Mouse (Mus musculus) lung, postnatal 0 days (tissue): Measurements from ENCODE around the gene Cryge. TPM values are rescaled to one million over a fixed set of nuclear protein-coding genes. Genes with fewer than 3 reads are reported as not detected.

ENCODE experiments used
- ATAC-seq: fragments of 200-750 bp; cut with Nextera tagmentation; 2 replicates; pipeline ENCODE4 v1.8.0; 2017; ENCODE audit warnings: moderate library complexity
- DNase-seq: peaks from one replicate; pipeline ENCODE4 v3.0.0-alpha.2; 2016; ENCODE audit warnings: low spot score
- H3K27ac ChIP-seq: fragments of 300-500 bp; sonication (generic); 2 replicates; pipeline ENCODE4 v1.5.1; 2014; ENCODE audit warnings: antibody characterized with exemption, mild to moderate bottlenecking, low read length, mixed read lengths
- H3K27me3 ChIP-seq: fragments of 300-500 bp; sonication (generic); replicated peaks from 2 replicates; pipeline ENCODE4 v1.6.1; 2014; ENCODE audit warnings: low read length, mixed read lengths; ENCODE audit not compliant: insufficient read depth
- H3K36me3 ChIP-seq: fragments of 300-500 bp; sonication (generic); 2 replicates; pipeline ENCODE4 v1.6.1; 2014; ENCODE audit warnings: low read length, mixed read lengths; ENCODE audit not compliant: insufficient read depth
- H3K4me1 ChIP-seq: fragments of 300-500 bp; sonication (generic); 2 replicates; pipeline ENCODE4 v1.6.1; 2014; ENCODE audit warnings: antibody characterized with exemption, low read depth, low read length, mixed read lengths; ENCODE audit not compliant: insufficient read depth
- H3K4me2 ChIP-seq: fragments of 300-500 bp; sonication (generic); replicated peaks from 2 replicates; pipeline ENCODE4 v1.6.1; 2014; ENCODE audit warnings: low read depth, mild to moderate bottlenecking, low read length, moderate library complexity, mixed read lengths
- H3K4me3 ChIP-seq: fragments of 300-500 bp; sonication (generic); 2 replicates; pipeline ENCODE4 v1.5.1; 2014; ENCODE audit warnings: low read depth, low read length
- H3K9ac ChIP-seq: fragments of 300-500 bp; sonication (generic); replicated peaks from 2 replicates; pipeline ENCODE4 v1.6.1; 2014; ENCODE audit warnings: low read depth, mild to moderate bottlenecking
- H3K9me3 ChIP-seq: fragments of 300-500 bp; sonication (generic); 2 replicates; pipeline ENCODE4 v1.6.1; 2016; ENCODE audit warnings: low read length, mixed read lengths
- CTCF ChIP-seq: IDR thresholded peaks from 2 replicates; pipeline ENCODE4 v1.5.1; 2016; ENCODE audit warnings: antibody characterized with exemption, mild to moderate bottlenecking
- EP300 ChIP-seq: IDR thresholded peaks from 2 replicates; pipeline ENCODE4 v1.6.1; 2016; ENCODE audit warnings: antibody characterized with exemption, mild to moderate bottlenecking, control low read depth
- WGBS: fragments of 180-500 bp; shearing (Covaris S2); extraction: QIAGEN DNeasy Blood & Tissue Kit; methylation state at CpG from one replicate; pipeline ENCODE4 v1.1.7; 2014; 5-methylcytosine and 5-hydroxymethylcytosine counted together
- polyA plus RNA-seq: library from polyadenylated mRNA; unstranded; fragments of >200 nt; fragmentation: Nextera tagmentation; extraction: Ambion mirVana; gene quantifications from 2 replicates; pipeline ENCODE4 v1.2.1, GENCODE M21; 2015

Gene Cryge
- polyA plus RNA-seq, 1 experiment from 2014 or later: not detected

DNA sequence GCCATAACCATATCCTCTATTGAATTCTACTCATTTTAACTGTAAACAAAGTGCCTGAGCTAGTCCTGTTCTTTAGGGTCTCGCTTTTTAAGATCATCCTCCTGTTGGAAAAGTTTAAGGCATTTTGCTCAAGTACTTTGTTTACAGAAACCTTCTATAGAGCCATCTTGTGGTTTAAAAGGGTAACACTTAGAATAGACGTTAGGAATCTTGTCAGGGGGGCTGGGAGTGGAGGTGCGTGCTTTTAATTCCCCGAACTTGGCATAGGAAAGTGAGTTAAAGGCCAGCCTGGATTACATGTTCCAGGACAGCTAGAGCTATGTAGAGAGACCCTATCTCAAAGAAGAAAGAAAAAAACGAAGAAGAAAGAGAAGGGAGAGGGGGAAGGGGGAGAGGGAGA is 24.7 kb upstream of the Cryge start:
- no peak overlapping the region for H3K27ac ChIP-seq
- no peaks in the 10 kb centered on the region for H3K9me3 ChIP-seq
- WGBS: 13% methylated on average over 5 of the region's 5 CpGs
- H3K4me1 ChIP-seq: no peaks in the 10 kb centered on the region
- peak; percentile 42 for TF ChIP-seq CTCF
- TF ChIP-seq EP300: no peak
- H3K4me2 ChIP-seq: no peak overlapping the region
- no peak overlapping the region for H3K4me3 ChIP-seq
- no peak overlapping the region for H3K9ac ChIP-seq
- DNase-seq (peak; percentile 9), ATAC-seq (no peak)
- no peaks in the 10 kb centered on the region for H3K36me3 ChIP-seq
- no peaks in the 10 kb centered on the region for H3K27me3 ChIP-seq

DNA sequence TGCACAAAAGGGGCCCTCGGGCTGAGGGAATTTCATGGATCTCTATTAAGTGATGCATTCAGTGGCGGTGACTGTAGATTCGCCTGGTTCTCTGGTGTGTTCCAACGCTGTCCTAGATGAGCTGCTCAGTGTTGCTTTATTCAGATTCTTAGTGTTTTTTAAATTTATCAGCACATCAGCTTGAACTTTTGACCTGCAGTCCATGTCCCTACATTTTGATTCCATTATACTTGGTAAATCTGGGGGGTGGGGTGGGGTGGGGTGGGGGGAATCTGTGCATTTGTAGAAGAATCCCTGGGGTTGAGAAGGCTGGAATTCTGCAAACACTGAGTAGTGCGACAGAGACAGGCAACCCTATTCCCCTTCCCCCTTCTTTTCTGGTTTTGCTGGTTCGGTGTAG is 22.6 kb upstream of the Cryge start, which contains the start of gene Crygc:
Crygc (minus strand) TSS at position 101 of the 400 bp plus-strand sequence.
- no peak for DNase-seq
- TF ChIP-seq CTCF (no peak), EP300 (no peak)
- no peak within 1 kb of the TSS for H3K27ac ChIP-seq
- 54% methylated on average over 6 of the region's 6 CpGs for WGBS
- H3K9me3 ChIP-seq: no peaks in the 10 kb centered on the region
- no peak within 1 kb of the TSS for H3K4me2 ChIP-seq
- H3K4me1 ChIP-seq: no peaks in the 10 kb centered on the region
- H3K27me3 ChIP-seq: no peaks in the 10 kb centered on the region
- H3K9ac ChIP-seq: no peak within 1 kb of the TSS
- no peak for ATAC-seq
- H3K36me3 ChIP-seq: no peaks in the 10 kb centered on the region
- H3K4me3 ChIP-seq: no peak within 1 kb of the TSS

- Histone ChIP-seq H3K9me3 (no peaks in the 10 kb centered on the region), H3K27ac (no peak overlapping the region), H3K36me3 (no peaks in the 10 kb centered on the region), H3K4me2 (no peak overlapping the region), H3K4me1 (no peaks in the 10 kb centered on the region), H3K4me3 (no peak overlapping the region), H3K9ac (no peak overlapping the region), H3K27me3 (no peaks in the 10 kb centered on the region)
- no peak for ATAC-seq
- no peak for TF ChIP-seq CTCF
- no peak for TF ChIP-seq EP300
- DNase-seq: no peak
Observed at GRCm38 (mm10) chr1:65067842-65068241, 16.9 kb upstream of the Cryge start.

DNA sequence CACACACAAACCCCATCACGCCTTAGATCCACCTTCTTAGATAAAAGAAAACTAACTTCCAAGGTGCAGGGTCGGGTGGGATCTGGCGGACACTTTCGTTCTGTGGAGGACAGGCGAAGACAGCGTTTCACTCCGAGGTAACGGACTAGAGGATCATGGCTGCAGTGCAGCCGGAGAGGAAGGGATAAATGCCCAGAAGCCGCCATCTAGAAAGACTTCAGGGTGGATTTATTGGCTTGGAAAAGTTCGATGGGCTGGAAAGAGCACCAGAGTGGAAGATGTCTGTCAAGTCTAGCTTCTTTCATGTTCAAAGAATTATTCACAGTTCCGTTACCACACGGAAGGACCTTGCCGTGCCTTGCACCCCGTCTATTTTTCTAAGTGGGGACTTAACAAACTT is 13.3 kb upstream of the Cryge start:
- Histone ChIP-seq H3K4me1 (no peaks in the 10 kb centered on the region), H3K36me3 (no peaks in the 10 kb centered on the region), H3K9me3 (no peaks in the 10 kb centered on the region), H3K27ac (no peak overlapping the region), H3K9ac (no peak overlapping the region), H3K4me2 (no peak overlapping the region), H3K4me3 (no peak overlapping the region), H3K27me3 (no peaks in the 10 kb centered on the region)
- TF ChIP-seq EP300: no peak
- TF ChIP-seq CTCF: no peak
- no peak for DNase-seq
- 81% methylated on average over 15 of the region's 15 CpGs for WGBS
- ATAC-seq: no peak

- H3K27me3 ChIP-seq: no peaks in the 10 kb centered on the region
- no peaks in the 10 kb centered on the region for H3K9me3 ChIP-seq
- no peak for DNase-seq
- no peak within 1 kb of the TSS for H3K4me3 ChIP-seq
- H3K9ac ChIP-seq: no peak within 1 kb of the TSS
- no peak within 1 kb of the TSS for H3K27ac ChIP-seq
- ATAC-seq: no peak
- no peaks in the 10 kb centered on the region for H3K4me1 ChIP-seq
- H3K36me3 ChIP-seq: no peaks in the 10 kb centered on the region
- H3K4me2 ChIP-seq: no peak within 1 kb of the TSS
- 85% methylated on average over 8 of the region's 8 CpGs for WGBS
- TF ChIP-seq CTCF: no peak
- TF ChIP-seq EP300: no peak
Observed at GRCm38 (mm10) chr1:65063352-65063751, 12.4 kb upstream of the Cryge start, which contains the start of gene Crygd. Gene Crygd, minus strand, starts transcription at chr1:65063452.

DNA sequence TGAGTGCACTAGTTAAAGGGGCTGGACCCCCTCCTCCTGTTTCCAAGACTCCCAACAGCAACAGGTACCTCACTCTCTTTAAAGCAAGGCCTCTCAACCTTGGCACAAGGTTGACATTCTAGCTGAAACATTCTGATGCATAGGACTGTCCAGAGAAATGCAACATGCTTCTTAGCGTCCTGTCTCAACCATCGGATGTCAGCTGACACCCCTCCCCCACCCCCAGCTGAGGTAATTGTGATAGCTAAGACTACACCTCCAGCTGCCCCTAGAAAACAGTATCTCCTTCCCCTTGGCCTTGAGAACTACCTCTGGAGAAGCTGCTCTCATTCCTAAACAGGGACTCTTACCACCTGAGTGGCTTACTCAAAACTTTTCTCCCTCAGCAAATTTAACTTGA is 1.2 kb upstream of the Cryge start:
- Histone ChIP-seq H3K27ac (no peak overlapping the region), H3K27me3 (no peaks in the 10 kb centered on the region), H3K9ac (no peak overlapping the region), H3K9me3 (no peaks in the 10 kb centered on the region), H3K4me1 (no peaks in the 10 kb centered on the region), H3K4me3 (no peak overlapping the region), H3K4me2 (no peak overlapping the region), H3K36me3 (no peaks in the 10 kb centered on the region)
- no peak for DNase-seq
- 21% methylated on average over 2 of the region's 2 CpGs for WGBS
- TF ChIP-seq EP300 (no peak), CTCF (no peak)
- ATAC-seq: no peak

GRCm38 (mm10) chr1:65051696-65052095 is 747 bp upstream of the Cryge start:
- no peak for ATAC-seq
- 55% methylated on average over 7 of the region's 7 CpGs for WGBS

More at GRCm38 (mm10) chr1:65051696-65052095, 747 bp upstream of the Cryge start:
- Histone ChIP-seq H3K36me3 (no peaks in the 10 kb centered on the region), H3K4me3 (no peak overlapping the region), H3K27ac (no peak overlapping the region), H3K4me2 (no peak overlapping the region), H3K4me1 (no peaks in the 10 kb centered on the region), H3K27me3 (no peaks in the 10 kb centered on the region), H3K9ac (no peak overlapping the region), H3K9me3 (no peaks in the 10 kb centered on the region)
- DNase-seq: no peak
- TF ChIP-seq CTCF (no peak), EP300 (no peak)
